Mouse (Mus musculus) kidney, postnatal 25 days (tissue): Measurements from ENCODE around the gene Vmn2r105.

ENCODE experiments used
- DNase-seq, 2 experiments: peaks; one replicate each; pipeline ENCODE4 v3.0.0; 2021; ENCODE audit warnings: mixed read lengths in 2 of 2

Gene Vmn2r105

GRCm38 (mm10) chr17:20234952-20235351 is at the start of gene Vmn2r105:
Vmn2r105 (minus strand) TSS chr17:20235052.
- DNase-seq, result no peak

GRCm38 (mm10) chr17:20255522-20255921 is 20.7 kb upstream of the Vmn2r105 start:
- no peak for DNase-seq

GRCm38 (mm10) chr17:20182997-20183396 is 51.9 kb downstream of the Vmn2r105 start, which contains the start of gene Fpr-rs6:
Fpr-rs6 (minus strand) TSS chr17:20183097.
- no peak for DNase-seq
